Mouse (Mus musculus) liver, embryonic 14.5 days (tissue): ENCODE measurements around the gene Fbln1. TPM values are rescaled to one million over a fixed set of nuclear protein-coding genes. Genes with fewer than 3 reads are reported as not detected.

Experiments used
- ATAC-seq: fragments of 200-750 bp; cut with Nextera tagmentation; 2 replicates; pipeline ENCODE4 v1.8.0; 2017; ENCODE audit warnings: moderate number of reproducible peaks, mild to moderate bottlenecking, moderate library complexity; ENCODE audit not compliant: insufficient read depth
- DNase-seq, 3 experiments: peaks; one replicate each; pipeline ENCODE4 v3.0.0-alpha.2; 2012 to 2013; ENCODE audit warnings: low read depth in 3 of 3, low spot score in 3 of 3
- H3K27ac ChIP-seq: fragments of 300-500 bp; sonication (generic); 2 replicates; pipeline ENCODE4 v1.5.1; 2014; ENCODE audit warnings: moderate library complexity, mild to moderate bottlenecking, control low read depth, inconsistent platforms
- H3K27me3 ChIP-seq: fragments of 300-500 bp; sonication (generic); 2 replicates; pipeline ENCODE4 v1.6.1; 2014; ENCODE audit warnings: mild to moderate bottlenecking, low read length, moderate library complexity; ENCODE audit not compliant: control insufficient read depth, insufficient read depth
- H3K36me3 ChIP-seq: fragments of 300-500 bp; sonication (generic); replicated peaks from 2 replicates; pipeline ENCODE4 v1.6.1; 2014; ENCODE audit warnings: low read depth; ENCODE audit not compliant: control insufficient read depth, insufficient read depth
- H3K4me1 ChIP-seq, 2 experiments: fragments of 200-500 bp in 1 of 2; fragments of 300-500 bp in 1 of 2; sonication (generic) in 1 of 2; replicated peaks; 2 replicates each; pipeline ENCODE4 v1.6.1; 2012 to 2014; ENCODE audit warnings: antibody characterized with exemption in 1 of 2, inconsistent platforms in 1 of 2, low read length in 1 of 2; ENCODE audit not compliant: control insufficient read depth in 2 of 2, insufficient read depth in 2 of 2
- H3K4me2 ChIP-seq: fragments of 300-500 bp; sonication (generic); 2 replicates; pipeline ENCODE4 v1.6.1; 2014; ENCODE audit warnings: low read depth, mild to moderate bottlenecking, control low read depth, moderate library complexity
- H3K4me3 ChIP-seq, 2 experiments: fragments of 200-500 bp in 1 of 2; fragments of 300-500 bp in 1 of 2; sonication (generic) in 1 of 2; 2 replicates each; pipeline ENCODE4 v1.5.1; 2012 to 2014; ENCODE audit warnings: low read depth in 2 of 2, low read length in 2 of 2, mild to moderate bottlenecking in 2 of 2, control low read depth in 1 of 2, inconsistent platforms in 1 of 2, moderate library complexity in 1 of 2; ENCODE audit not compliant: insufficient read depth in 1 of 2
- H3K9ac ChIP-seq: fragments of 300-500 bp; sonication (generic); replicated peaks from 2 replicates; pipeline ENCODE4 v1.6.1; 2014; ENCODE audit warnings: mild to moderate bottlenecking, control low read depth, moderate library complexity
- H3K9me3 ChIP-seq: fragments of 300-500 bp; sonication (generic); 2 replicates; pipeline ENCODE4 v1.6.1; 2016; ENCODE audit warnings: low read length, mixed read lengths; ENCODE audit not compliant: control insufficient read depth
- CTCF ChIP-seq: IDR thresholded peaks from 2 replicates; pipeline ENCODE4 v1.5.1; 2016; ENCODE audit warnings: antibody characterized with exemption, low read depth, control low read depth
- EP300 ChIP-seq: IDR thresholded peaks from 2 replicates; pipeline ENCODE4 v1.6.1; 2016; ENCODE audit warnings: antibody characterized with exemption, low read depth
- WGBS: fragments of 180-500 bp; shearing (Covaris S2); extraction: QIAGEN DNeasy Blood & Tissue Kit; methylation state at CpG from one replicate; pipeline ENCODE4 v1.1.7; 2014; ENCODE audit not compliant: insufficient replicate concordance; 5-methylcytosine and 5-hydroxymethylcytosine counted together
- polyA plus RNA-seq, 2 experiments: library from polyadenylated mRNA; depleted of rRNA in 1 of 2; stranded (reverse) in 1 of 2; unstranded in 1 of 2; fragments of >200 nt; fragmentation: Nextera tagmentation in 1 of 2; extraction: Ambion mirVana in 1 of 2; gene quantifications; 2 replicates each; pipeline versions ENCODE4 v1.2.1 to v1.2.3; 2012 to 2014

Gene Fbln1
- polyA plus RNA-seq, 2 experiments = 4.9 to 5.4 TPM

GRCm38 (mm10) chr15:85177576-85177975, 28.2 kb upstream of the Fbln1 start:
- 73% methylated on average over 8 of the region's 8 CpGs for WGBS
- Histone ChIP-seq H3K4me1 (no peaks in the 10 kb centered on the region), H3K9me3 (no peaks in the 10 kb centered on the region), H3K9ac (no peak overlapping the region), H3K36me3 (no peaks in the 10 kb centered on the region), H3K4me2 (no peak overlapping the region), H3K4me3 (no peak overlapping the region), H3K27me3 (no peaks in the 10 kb centered on the region), H3K27ac (no peak overlapping the region)
- TF ChIP-seq CTCF (no peak), EP300 (no peak)
- no peak for ATAC-seq
- peak; percentile 86 to 90 (median 88) for DNase-seq

- Histone ChIP-seq H3K9me3 (no peaks in the 10 kb centered on the region), H3K4me3 (no peak overlapping the region), H3K27ac (no peak overlapping the region), H3K4me1 (no peaks in the 10 kb centered on the region), H3K9ac (no peak overlapping the region), H3K27me3 (no peaks in the 10 kb centered on the region), H3K36me3 (no peaks in the 10 kb centered on the region), H3K4me2 (no peak overlapping the region)
- WGBS = 35% methylated on average over 6 of the region's 6 CpGs
- no peak for TF ChIP-seq CTCF
- TF ChIP-seq EP300 = no peak
- ATAC-seq (no peak), DNase-seq (no peak)
Measured at GRCm38 (mm10) chr15:85178172-85178571, 27.6 kb upstream of the Fbln1 start.

- no peaks in the 10 kb centered on the region for H3K36me3 ChIP-seq
- no peak for DNase-seq
- no peak for ATAC-seq
- no peak overlapping the region for H3K27ac ChIP-seq
- no peaks in the 10 kb centered on the region for H3K4me1 ChIP-seq
- no peaks in the 10 kb centered on the region for H3K27me3 ChIP-seq
- WGBS = 61% methylated on average over 7 of the region's 7 CpGs
- no peaks in the 10 kb centered on the region for H3K9me3 ChIP-seq
- H3K4me3 ChIP-seq = no peak overlapping the region
- no peak overlapping the region for H3K9ac ChIP-seq
- no peak overlapping the region for H3K4me2 ChIP-seq
- TF ChIP-seq EP300 = no peak
- no peak for TF ChIP-seq CTCF
Measured at GRCm38 (mm10) chr15:85179528-85180180, 26.1 kb upstream of the Fbln1 start.

GRCm38 (mm10) chr15:85180368-85180767, 25.4 kb upstream of the Fbln1 start:
- H3K9ac ChIP-seq = no peak overlapping the region
- no peak overlapping the region for H3K27ac ChIP-seq
- H3K9me3 ChIP-seq = no peaks in the 10 kb centered on the region
- no peaks in the 10 kb centered on the region for H3K36me3 ChIP-seq
- H3K4me1 ChIP-seq = no peaks in the 10 kb centered on the region
- no peak overlapping the region for H3K4me2 ChIP-seq
- ATAC-seq (no peak), DNase-seq (no peak)
- TF ChIP-seq EP300 (no peak), CTCF (no peak)
- no peaks in the 10 kb centered on the region for H3K27me3 ChIP-seq
- no peak overlapping the region for H3K4me3 ChIP-seq

- no peaks in the 10 kb centered on the region for H3K36me3 ChIP-seq
- ATAC-seq (no peak), DNase-seq (no peak)
- no peaks in the 10 kb centered on the region for H3K27me3 ChIP-seq
- no peaks in the 10 kb centered on the region for H3K4me1 ChIP-seq
- H3K27ac ChIP-seq = no peak overlapping the region
- H3K9me3 ChIP-seq = no peaks in the 10 kb centered on the region
- whole genome bisulfite sequencing = 58% methylated on average over 4 of the region's 4 CpGs
- TF ChIP-seq EP300 (no peak), CTCF (no peak)
- no peak overlapping the region for H3K4me2 ChIP-seq
- no peak overlapping the region for H3K9ac ChIP-seq
- H3K4me3 ChIP-seq = no peak overlapping the region
Measured at GRCm38 (mm10) chr15:85182063-85182462, 23.7 kb upstream of the Fbln1 start.
